Mouse (Mus musculus) spleen, postnatal 36 days (tissue): ENCODE measurements around the gene Dnase2b.

Experiments
- DNase-seq, 2 experiments: peaks; one replicate each; pipeline ENCODE4 v3.0.0; 2022; ENCODE audit warnings: low spot score in 2 of 2, mixed read lengths in 1 of 2

Gene Dnase2b

DNA sequence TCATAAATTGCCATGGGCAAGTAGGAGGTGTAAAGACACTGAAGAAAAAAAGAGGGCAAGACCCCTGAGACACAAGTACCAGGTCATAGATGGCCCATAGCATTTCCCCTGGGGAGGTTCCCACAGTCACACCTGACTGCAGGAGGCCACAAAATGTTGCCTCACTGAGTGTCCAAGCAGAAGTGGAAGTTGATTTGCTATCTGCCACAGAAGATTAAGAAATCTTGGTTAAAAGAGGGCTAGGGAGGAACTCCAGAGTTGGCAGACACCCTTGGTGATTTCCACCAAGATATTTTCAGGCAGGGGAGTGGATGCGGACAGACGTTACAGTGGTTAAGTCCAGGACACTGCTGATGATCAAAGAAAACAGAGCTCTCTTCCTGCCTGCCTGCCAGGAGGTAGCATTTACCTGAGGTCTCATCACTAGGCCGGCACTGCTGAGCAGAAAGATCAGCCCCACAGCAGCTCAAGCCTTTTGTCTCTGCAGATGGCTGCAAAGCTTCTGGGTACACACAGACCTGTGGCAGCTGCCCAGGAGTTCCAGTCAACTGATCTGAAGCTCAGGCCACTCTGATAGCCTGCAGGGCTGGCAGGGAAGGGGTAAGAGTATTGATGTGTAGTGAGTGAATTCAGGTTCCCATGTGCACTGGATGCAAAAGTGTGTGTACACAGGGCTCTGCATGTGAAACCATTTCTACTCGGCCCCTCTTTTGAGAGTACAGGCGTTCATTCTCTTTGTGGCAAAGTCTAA lies 1.3 kb upstream of the Dnase2b start:
- DNase-seq = peak in 1 of 2 experiments; percentile 7

DNA sequence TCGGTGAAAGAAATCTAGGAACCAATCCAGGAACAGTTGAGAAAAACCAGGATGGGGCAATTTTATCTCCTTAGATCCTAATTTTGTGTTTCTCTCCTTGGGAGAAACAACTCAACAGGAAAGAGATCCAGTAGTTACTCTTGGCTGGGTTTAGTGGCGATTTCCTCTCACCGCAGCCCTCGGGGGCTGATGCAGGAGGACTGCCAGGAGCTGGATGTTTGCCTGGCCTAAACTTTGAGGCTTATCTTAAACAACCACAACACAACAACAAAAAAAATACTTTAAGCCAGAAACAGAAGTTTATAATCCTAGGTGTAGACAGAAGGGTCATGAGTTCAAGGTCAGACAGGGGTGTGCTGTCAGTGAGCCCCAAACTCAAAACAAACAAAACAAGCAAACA lies 3.6 kb downstream of the Dnase2b start:
- no peak for DNase-seq

DNA sequence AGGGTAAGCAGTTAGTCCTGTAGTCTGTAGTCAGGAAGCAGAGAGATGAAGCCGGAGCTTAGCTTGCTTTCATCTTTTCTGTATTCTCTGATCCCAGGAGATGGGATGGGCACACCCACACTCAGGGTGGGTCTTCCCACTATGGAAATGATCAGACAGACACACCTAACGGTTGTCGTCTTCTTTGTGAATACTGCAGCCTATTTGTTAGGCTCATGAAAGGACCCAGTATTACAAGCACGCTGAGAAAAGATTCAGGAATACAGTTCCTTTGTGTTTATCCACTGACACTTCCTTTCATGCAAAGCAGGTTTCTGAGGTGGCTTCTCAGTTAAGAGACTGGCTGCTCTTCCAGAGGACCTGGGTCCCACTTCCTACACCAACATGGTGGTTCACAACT lies 4.1 kb downstream of the Dnase2b start:
- no peak for DNase-seq

DNA sequence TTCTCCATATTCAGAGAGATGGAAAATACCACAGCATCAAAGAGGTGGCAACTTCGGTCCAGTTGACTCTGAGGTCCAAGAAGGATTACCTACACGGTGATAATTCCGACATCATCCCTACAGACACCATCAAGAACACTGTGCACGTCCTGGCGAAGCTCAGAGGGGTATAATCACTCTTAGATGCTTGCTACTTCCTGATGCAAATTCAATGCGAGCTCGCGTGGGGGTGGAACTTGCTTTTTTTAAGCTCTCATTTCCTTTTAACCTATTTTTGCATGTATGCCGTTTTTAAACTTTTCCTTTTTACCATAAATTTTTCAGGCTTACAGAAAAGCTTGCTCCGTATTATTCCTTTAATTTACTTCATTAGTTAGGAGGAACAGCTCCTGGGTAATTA lies 5.1 kb downstream of the Dnase2b start:
- no peak for DNase-seq

DNA sequence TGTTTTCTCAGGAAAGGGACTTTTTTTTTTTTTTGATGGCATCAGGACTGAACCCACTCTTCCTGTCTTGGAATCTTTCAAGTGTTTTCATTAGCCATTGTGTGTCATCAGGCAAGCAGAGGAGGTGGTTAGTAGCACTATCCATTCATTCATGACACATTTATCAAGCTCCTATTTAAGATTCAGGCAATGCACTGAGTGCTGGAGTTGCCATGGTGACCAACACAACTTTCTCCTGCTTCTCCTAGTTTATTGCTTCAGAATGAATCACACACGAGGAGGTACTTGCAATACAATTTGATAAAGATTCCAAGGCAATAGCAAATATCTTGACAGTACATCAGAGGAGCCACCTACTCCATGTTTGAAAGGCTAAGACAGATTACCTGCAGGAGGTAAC lies 8.0 kb downstream of the Dnase2b start:
- DNase-seq = no peak

DNA sequence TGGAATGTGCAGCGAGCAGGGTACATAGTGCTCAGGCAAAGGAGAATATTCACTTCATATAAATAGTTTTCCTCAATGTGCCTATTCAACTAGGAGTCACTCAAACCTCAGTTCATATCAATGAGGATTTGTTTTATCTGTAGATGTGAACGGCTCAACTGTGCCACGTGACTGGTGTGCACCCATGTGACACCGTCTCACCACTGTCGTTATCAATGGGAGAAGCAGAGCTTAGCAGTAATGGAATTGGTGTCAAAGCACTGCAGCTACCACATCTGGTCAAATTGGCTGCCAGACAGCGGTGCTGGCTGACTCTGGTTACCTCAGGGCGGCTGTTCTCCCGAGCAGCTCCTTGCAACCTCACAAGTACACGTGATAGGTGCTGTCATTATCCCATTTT lies 10.7 kb downstream of the Dnase2b start:
- DNase-seq = no peak

DNA sequence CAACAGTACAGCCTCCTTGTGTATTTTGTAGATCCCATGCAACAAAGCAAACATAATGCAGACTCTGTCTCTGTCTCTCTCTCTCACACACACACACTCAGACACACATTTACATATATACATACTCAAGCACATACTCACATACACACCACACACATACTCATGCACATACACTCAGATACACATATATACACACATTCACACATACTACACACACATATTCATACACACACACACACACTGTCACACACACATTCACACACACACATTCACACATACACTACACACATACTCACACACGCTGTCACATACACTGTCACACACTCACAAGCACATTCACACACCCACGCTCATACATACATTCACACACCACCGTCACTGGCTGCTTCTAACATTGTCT lies 12.9 kb downstream of the Dnase2b start:
- DNase-seq = no peak

DNA sequence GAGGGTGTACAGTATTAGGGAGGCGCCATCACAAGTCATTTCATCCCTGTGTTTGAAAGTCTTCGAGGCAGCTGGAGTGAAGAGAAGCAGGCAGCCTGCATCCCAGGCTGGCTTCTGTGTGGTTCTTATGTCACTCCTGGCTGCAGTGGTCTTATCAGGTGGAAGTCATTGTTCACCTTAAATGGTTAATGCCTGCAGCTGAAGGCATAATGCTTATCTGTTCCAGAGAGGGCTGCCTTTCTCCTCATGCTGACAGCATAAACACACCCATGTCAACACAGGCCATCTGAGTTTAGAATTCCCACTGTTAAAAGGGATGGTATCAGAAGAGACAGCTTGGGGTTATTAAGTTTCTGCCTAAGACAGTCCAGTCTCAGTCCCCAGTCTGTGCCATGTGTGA lies 14.2 kb downstream of the Dnase2b start:
- no peak for DNase-seq

DNA sequence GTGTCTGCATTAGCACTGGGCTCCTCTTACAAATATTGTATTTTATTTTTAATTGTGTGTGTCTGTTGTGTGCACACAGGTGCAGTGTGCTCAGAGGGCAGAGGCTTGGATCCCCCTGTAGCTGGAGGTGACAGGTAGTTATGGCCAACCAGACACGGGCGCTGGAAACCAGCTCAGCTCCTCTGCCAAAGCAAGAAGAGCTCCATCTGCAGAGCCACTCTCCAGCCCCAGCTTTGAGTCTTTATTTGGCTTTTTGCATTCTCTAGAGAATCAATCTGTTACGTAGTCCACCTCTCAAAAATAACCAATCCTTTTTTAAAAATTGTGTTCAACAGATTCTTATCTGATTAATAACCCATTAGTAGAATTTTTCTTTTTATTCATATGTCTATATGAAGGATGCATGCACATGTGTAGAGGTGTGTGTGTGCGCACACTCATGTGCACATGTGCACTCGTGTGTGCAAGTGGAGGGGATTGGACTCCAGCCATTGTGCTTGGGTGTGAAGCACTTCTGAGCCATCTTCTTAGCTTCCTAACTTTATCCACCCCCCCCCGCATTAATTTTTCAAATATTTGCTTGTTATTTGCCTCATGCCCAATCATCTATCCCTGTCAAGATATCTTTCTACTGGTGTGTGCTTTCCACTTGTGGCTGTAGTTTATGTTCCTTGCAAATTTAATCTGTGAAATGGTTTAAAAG lies 16.0 kb downstream of the Dnase2b start:
- no peak for DNase-seq

DNA sequence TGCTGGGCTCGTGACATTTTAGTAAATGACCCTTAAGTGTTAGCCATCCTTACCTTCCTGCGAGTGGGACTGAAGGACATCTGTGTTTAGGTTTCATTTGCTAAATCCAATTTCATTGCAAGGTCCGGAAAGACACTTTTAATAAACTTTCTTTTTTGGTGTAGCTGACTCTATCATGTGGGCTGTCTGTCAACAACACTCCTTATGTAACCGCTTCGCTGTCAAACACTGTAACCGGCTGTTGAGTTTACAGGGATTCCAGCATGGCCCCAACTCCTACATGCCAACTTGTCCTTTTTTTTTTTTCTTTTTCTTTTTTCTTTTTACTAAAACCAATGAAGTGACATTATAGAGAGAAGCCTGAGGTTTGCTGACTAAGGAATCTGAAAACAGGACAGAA lies 17.0 kb downstream of the Dnase2b start:
- no peak for DNase-seq

DNA sequence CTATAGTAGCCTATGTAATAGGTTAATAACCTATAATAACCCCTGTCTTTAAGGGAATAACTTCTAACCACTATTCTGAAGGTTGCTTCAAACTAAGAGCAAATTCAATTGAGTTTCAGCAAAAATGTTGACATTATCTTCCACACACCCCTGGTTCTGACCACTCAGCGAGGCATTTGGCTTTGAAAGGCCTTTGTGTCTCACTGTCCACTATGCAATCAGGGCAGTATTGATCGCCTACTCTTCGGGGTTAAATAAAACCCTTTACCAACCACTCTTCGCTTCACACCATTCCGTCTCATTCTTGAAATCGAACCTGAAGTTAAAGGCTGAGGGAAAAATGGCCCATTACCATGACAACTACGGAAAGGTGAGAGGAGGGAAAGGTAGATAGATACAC lies 18.5 kb downstream of the Dnase2b start:
- no peak for DNase-seq

DNA sequence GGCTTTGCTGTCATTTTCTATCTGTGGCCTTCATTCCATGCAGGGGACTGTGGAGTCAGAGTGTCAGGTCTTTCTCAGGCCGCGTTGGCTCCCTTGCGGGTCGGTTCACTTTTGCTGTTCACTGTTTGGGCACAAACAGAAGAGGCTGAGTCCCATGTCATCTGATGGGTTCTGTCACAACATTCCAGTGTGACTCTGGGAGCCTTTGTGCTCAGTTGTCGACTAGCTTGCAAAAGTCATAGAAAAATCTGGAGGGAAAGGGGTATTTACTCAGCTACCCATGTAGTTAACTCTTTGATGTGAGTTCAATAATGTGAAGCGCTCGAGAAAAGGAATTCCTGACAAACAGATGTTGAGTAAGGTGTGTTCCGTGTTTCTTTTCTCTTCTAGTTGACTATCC lies 19.0 kb downstream of the Dnase2b start:
- DNase-seq = no peak

DNA sequence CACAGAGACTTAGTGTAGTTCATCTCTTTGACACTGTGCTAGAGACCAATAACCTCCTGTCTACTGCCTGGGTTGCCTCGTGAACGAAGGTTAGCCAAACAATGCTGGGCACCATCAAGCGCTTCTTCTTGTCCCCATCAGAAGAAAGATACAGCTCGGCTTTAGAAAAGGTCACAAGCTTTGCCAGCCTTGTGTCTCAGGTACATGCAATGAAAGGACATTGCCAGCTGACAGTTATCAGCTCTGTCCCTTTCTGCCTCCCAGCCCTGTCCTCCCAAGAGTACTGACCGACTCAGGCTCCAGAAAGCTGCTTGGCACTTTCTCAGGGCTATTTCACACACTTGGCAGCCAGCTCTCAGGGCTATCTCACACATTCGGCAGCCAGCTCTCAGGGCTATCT lies 20.0 kb downstream of the Dnase2b start:
- no peak for DNase-seq

DNA sequence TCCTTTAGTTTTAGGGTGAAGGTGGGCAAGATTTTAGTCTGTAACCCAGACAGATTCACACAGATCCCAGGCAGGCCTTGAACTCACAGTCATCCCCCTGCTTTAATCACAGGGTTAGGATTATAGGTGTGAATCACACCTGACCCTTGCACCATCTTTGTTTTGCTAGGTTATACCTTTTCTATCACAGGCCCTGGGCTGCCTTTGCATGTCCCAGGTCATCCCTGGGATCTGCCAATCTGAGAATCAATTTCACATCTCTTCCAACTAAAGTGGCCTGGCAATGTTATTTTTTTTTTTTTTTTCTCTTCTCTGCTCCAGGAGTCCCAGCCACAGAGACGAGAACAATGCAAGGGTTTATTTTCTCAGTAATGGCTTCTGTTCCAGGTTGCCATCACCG lies 23.8 kb downstream of the Dnase2b start:
- no peak for DNase-seq

DNA sequence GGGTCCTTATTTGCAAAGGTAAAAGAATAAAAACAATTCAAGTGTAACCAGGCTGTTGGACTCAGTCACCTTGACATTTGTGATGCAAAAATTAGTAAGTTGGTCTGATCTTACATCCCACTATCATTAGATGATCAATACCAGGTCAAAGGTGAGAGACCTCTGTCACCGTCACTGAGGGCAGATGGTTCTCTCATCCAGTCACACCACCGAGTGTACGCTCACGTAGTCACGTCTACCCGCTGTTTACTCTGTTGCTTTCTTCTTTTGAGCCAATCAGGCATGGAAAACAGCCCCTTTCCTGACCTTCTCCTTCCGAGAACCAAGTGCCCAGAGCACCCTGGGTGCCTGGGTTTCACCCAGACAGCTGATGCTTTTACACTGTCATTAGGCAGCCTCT lies 24.2 kb downstream of the Dnase2b start:
- no peak for DNase-seq

DNA sequence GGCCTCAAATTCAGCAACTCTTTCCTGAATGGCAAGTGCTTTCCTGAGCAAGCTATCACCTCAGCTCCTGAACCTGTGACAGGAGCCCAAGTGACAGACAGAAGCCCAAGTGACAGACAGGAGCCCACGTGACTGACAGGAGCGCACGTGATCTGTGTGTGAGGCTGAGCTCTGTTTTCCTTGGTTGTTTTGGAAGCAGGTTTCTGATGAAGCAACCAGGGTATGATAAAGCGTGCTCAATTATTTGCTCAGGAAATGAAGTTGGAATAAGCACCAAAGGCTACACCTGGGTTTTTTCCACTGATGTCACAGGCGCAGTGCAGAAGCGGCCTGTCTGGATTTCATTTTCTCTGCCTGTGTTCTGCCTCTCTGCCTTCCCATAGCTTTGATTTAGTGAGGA lies 25.9 kb downstream of the Dnase2b start:
- no peak for DNase-seq

DNA sequence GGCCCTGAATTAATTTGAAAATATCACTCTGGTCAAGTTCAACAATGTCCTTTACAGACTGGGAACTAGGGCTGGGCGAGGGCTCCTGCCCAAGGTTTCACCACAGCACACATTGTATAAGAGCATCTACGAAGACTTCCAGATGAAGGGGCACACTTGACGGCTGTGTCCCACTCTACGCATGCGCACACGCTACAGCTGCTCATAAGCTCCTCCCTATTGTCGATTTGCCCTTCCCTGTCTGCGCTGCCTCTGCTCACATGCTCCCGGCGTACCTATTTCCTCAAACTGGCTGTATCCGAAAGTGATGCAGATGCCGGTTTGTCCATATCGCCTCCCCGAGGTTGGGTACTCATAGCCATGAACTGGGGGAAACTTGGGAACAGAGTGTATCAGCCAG lies 28.8 kb downstream of the Dnase2b start:
- no peak for DNase-seq

DNA sequence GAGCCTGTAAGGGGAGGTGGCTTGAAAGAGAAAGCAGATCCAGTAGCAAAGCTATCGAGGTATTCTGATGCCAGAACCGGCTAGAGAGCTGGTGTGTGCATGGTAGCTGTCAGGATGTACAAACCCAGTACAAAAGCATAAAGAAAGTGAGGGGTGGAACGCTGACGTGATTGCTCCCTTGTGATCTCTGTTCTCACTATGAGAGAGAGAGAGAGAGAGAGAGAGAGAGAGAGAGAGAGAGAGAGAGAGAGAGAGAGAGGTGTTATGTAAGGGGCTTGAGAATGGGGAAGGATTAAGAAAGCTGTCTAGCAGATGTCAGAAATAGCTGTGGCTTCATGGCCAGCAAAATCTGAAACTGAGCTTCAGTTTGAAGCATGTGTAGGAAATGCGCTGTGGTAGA lies 31.5 kb downstream of the Dnase2b start:
- no peak for DNase-seq

DNA sequence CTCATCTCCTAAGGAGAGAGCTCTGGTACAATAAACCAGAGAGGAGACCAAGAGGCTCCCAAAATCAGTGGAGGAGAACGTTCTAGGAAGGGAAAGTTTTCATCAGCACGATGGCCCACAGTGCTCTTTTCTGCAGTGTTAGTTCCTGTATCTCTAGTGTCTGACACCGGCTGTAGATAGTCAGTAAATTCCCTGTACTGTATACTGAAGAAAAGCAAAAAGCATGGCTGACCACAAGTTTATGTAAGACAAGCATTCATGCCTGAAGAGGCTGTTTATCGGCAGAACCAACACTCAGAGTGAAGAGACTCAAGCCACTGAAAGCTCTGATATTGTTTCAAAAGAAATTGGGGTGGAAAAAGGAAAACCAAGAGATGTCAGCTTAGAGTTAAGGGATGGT lies 31.9 kb downstream of the Dnase2b start:
- no peak for DNase-seq

DNA sequence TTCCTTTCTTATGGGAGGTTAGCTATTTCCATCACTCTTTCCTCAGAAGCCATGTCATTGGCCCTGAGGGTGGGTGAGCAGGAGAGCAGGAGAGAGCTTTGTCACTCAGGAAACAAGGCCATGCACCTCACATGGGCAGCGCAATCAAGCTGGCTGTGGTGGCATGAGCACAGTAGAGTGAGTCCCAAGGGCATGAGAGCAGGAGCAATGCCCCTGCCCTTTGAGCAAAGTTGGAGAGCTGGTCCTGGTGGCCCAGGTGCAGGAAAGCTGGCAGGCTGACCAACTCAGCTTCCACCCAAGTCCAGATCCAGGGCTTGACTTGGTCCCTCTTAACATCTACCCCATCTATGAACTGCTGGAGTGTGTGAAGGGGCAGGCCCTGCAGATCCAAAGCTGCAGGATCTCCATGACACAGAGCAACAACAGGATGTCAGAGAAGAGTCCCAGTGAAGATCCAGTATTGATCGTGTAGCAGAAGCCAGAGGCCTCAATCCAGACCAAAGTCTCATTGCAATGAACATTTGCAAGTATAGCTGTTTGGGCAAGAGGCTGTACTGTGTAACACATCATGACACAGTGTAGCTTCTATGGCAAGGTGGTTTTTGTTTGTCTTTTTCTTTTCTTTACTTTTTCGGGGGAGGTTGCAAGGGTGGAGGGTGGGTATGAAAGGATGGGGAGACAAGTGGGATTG lies 35.2 kb downstream of the Dnase2b start:
- DNase-seq = no peak

DNA sequence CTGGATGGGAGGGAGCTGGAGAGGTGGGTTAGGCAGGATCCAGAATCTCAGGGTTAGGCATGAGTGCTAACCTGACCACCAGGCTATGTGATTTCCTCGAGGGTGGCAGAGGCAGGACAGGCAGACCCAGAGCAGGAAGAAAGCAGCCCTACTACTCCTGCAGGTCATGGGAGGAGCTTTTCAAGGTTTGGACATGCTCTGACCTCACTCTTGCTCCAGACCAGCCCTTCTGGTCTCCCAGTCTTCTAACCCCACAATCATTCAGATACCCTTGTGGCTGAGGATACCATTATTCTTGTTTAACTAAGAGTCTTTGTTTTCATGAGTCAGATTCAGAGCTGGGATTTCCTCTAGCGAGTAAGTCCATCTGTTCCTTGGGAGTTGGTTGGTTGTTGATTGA lies 37.8 kb downstream of the Dnase2b start:
- DNase-seq = no peak

DNA sequence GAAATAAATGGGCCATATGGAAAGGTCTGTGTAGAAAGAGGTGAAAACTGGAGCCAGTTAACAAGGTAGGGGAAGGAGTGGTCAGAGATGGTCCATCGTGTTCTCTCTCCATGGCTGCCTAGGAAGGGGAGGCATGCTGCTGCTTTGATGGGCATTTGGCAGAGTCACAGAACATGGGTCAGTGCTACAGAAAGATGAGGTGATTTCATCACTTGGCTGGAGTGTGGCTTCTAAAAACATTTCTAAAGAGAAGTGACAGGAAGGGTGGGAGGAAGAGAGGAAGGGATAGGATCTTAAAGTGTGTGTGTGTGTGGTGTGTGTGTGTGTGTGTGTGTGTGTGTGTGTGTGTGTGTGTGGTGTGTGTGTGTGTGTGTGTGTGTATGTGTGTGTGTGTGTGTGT lies 44.1 kb downstream of the Dnase2b start:
- no peak for DNase-seq

DNA sequence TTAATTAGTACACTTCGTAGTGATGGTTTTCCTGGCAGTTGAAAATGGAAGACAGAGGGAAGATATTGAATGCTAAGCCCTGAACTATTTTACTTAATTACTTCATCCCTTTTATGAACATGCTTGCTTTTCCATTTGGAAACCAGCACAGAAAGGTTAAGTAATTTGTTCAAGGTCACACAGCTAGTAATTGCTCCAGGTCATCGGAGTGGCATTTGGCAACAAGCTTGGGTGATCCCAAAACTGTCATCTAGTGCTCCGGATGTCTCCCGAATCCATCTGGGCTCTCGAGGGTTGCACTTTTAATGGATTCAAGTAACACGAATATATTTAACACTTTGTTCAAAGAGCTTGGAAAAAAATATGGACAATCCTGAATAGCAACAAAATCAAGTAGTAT lies 44.5 kb downstream of the Dnase2b start:
- DNase-seq = no peak
